Mouse (Mus musculus): ENCODE results near the gene Pom121.
A peak's percentile ranks its signal among the peaks of the same experiment; 100 is the strongest.

DNA sequence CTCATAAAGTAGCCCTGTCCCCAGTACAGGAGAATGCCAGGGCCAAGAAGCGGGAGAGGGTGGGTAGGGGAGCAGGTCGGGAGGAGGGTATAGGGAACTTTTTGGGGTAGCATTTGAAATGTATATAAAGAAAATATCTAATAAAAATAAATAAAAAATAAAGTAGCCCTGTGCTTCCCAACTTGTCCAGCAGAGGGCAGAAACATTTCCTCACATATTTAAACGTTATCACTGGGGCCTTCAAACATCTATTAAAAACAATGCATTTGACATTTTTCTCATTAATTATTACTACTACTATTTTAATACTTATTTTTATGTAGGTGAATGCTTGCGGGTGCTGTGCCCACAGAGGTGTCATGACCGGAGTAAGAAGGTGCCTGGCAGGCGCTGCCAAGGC, 26.5 kb downstream of the Pom121 start:
- TF ChIP-seq CTCF (IDR thresholded peaks at IDR 0.05) (peak; percentile 57), EP300 (IDR thresholded peaks at IDR 0.05) (no peak)
